Mouse (Mus musculus): Measurements from ENCODE around the gene Rmdn2. TPM values are rescaled to one million over a fixed set of nuclear protein-coding genes. Genes with fewer than 3 reads are reported as not detected.

The Rmdn2 gene
- polyA plus RNA-seq, 1 experiment, result 143 TPM

GRCm38 (mm10) chr17:79742635-79743034, 131.0 kb downstream of the Rmdn2 start:
- Histone ChIP-seq H3K27me3 (ENCODE audit: control insufficient read depth, insufficient read depth, low read length) (no peaks in the 10 kb centered on the region), H3K4me1 (ENCODE audit: control insufficient read depth, insufficient read depth, low read length) (no peaks in the 10 kb centered on the region)

More at GRCm38 (mm10) chr17:79742635-79743034, 131.0 kb downstream of the Rmdn2 start:
- no peak overlapping the region for H3K4me3 ChIP-seq (ENCODE audit: control insufficient read depth, low read depth, low read length)
- H3K36me3 ChIP-seq (ENCODE audit: control insufficient read depth, insufficient read depth, low read length), result no peaks in the 10 kb centered on the region
- no peak overlapping the region for H3K27ac ChIP-seq (ENCODE audit: control insufficient read depth, insufficient read depth, low read depth, low read length)
- TF ChIP-seq CTCF (IDR thresholded peaks at IDR 0.05; ENCODE audit: control insufficient read depth, insufficient read depth, insufficient replicate concordance, low read depth, low read length), result no peak
- TF ChIP-seq POLR2A (IDR thresholded peaks at IDR 0.05; ENCODE audit: control insufficient read depth, low read depth, low read length), result no peak

Other genes with a start within 250 kb of the Rmdn2 start
- 34.0 and 35.3 TPM in 2 replicates for gene Cyp1b1, start 103.2 kb downstream of the Rmdn2 start, polyA plus RNA-seq (2012; rRNA removed)